Mouse (Mus musculus) E14TG2a.4 (cell line): ENCODE data around the gene 1700019D03Rik.

ENCODE experiments used
- H3K27me3 ChIP-seq: 2 replicates; pipeline ENCODE4 v1.6.1; 2014; ENCODE audit warnings: low read length, control low read depth; ENCODE audit not compliant: insufficient read depth
- H3K36me3 ChIP-seq: 2 replicates; pipeline ENCODE4 v1.6.1; 2014; ENCODE audit warnings: low read length, control low read depth; ENCODE audit not compliant: insufficient read depth
- H3K4me1 ChIP-seq: replicated peaks from 2 replicates; pipeline ENCODE4 v1.6.1; 2014; ENCODE audit warnings: low read depth, low read length, control low read depth
- H3K4me3 ChIP-seq: replicated peaks from 2 replicates; pipeline ENCODE4 v1.5.1; 2014; ENCODE audit warnings: mild to moderate bottlenecking, low read length
- H3K9me3 ChIP-seq: 2 replicates; pipeline ENCODE4 v1.6.1; 2014; ENCODE audit warnings: low read length, control low read depth
- CTCF ChIP-seq: conservative IDR thresholded peaks from 2 replicates; pipeline ENCODE4 v1.5.1; 2014; ENCODE audit warnings: low read length
- NANOG ChIP-seq: IDR thresholded peaks from 2 replicates; pipeline ENCODE4 v1.6.1; 2014; ENCODE audit warnings: borderline replicate concordance, low read length, mixed read lengths
- POU5F1 ChIP-seq: IDR thresholded peaks from 2 replicates; pipeline ENCODE4 v1.6.1; 2014; ENCODE audit warnings: low read length, borderline replicate concordance

1700019D03Rik gene

DNA sequence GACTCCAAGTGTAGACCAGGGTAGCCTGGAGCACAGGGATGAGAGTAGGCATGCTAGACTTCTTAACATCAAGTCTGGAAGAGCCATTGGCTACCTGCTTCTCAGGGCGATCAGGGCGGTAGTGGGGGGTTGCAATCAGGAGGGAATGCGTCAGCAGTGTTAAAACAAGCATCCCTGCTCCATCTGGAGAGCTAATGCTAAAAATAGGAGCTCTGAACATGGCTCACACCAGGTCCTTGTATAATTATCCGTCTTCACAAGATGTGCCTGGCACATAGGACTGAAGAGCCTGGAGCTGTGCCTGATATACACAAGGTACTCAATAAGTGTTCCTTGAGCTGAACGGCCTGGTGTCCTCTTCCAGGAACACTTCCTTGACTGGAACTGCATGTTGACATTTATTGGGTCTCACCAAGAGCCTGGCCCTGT is 17.5 kb upstream of the 1700019D03Rik start:
- Histone ChIP-seq H3K27me3 (no peaks in the 10 kb centered on the region), H3K9me3 (no peaks in the 10 kb centered on the region)
- TF ChIP-seq POU5F1 (no peak), CTCF (no peak), NANOG (no peak)

DNA sequence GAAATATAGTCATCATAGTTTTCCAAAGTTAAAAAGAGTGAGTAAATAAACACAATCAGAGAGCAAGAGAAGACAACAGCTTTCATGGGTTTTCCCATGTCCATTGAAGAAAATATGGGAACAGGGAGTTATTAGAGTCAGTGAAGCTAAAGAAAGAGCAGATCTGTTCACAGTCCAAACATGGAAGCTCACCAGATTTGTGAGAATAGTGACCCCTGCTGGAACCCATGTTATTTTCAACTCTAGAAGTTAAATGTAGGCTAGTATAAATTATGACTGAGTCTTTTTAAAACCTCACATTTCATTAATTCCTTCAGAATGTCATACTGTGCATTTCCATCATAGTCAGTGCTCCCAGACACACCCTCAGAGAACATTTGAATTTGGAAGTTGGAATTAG is 12.6 kb upstream of the 1700019D03Rik start:
- TF ChIP-seq CTCF, result peak; percentile 24
- no peak for TF ChIP-seq NANOG
- no peak for TF ChIP-seq POU5F1
- peaks cover 8% of the 10 kb centered on the region; the same call in 1 of the 2 replicates for H3K9me3 ChIP-seq
- no peaks in the 10 kb centered on the region for H3K36me3 ChIP-seq
- no peaks in the 10 kb centered on the region for H3K4me1 ChIP-seq
- H3K27me3 ChIP-seq, result no peaks in the 10 kb centered on the region
- H3K4me3 ChIP-seq, result no peak overlapping the region

More for the DNA sequence above, 17.5 kb upstream of the 1700019D03Rik start:
- Histone ChIP-seq H3K4me3 (no peak overlapping the region), H3K36me3 (no peaks in the 10 kb centered on the region), H3K4me1 (no peaks in the 10 kb centered on the region)

- no peak for TF ChIP-seq NANOG
- no peak for TF ChIP-seq CTCF
- no peak for TF ChIP-seq POU5F1
Observed at GRCm38 (mm10) chr1:53018746-53019505, 1.1 kb downstream of the 1700019D03Rik start.

GRCm38 (mm10) chr1:53015606-53016005 is 4.4 kb downstream of the 1700019D03Rik start:
- TF ChIP-seq CTCF (no peak), POU5F1 (no peak), NANOG (no peak)

More at GRCm38 (mm10) chr1:53018746-53019505, 1.1 kb downstream of the 1700019D03Rik start:
- H3K4me1 ChIP-seq, result no peaks in the 10 kb centered on the region
- H3K36me3 ChIP-seq, result no peaks in the 10 kb centered on the region
- H3K9me3 ChIP-seq, result no peaks in the 10 kb centered on the region
- no peaks in the 10 kb centered on the region for H3K27me3 ChIP-seq
- no peak overlapping the region for H3K4me3 ChIP-seq

DNA sequence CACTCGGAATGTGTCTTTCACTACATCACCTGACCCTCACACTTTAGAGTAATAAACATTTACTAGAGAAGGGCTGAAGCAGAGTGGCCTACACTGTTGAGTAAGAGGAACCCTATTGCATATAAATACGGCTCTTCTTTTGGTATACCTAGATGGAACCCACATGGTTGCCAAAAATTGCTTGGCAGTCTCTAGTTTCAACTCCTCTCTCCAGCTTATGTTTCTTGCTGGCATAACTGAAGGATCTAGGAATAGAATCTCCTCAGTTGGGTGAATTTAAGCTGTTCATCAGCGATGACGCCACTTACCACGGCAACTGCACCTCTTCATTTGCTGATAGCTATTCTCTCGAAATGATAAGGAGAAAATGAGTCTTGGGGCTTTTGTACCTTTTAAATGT is 5.3 kb downstream of the 1700019D03Rik start:
- Histone ChIP-seq H3K4me1 (no peaks in the 10 kb centered on the region), H3K4me3 (no peak overlapping the region), H3K36me3 (no peaks in the 10 kb centered on the region), H3K9me3 (no peaks in the 10 kb centered on the region), H3K27me3 (no peaks in the 10 kb centered on the region)
- TF ChIP-seq CTCF (no peak), NANOG (no peak), POU5F1 (no peak)

More at GRCm38 (mm10) chr1:53015606-53016005, 4.4 kb downstream of the 1700019D03Rik start:
- Histone ChIP-seq H3K4me1 (no peaks in the 10 kb centered on the region), H3K9me3 (no peaks in the 10 kb centered on the region), H3K27me3 (no peaks in the 10 kb centered on the region), H3K36me3 (no peaks in the 10 kb centered on the region), H3K4me3 (no peak overlapping the region)

DNA sequence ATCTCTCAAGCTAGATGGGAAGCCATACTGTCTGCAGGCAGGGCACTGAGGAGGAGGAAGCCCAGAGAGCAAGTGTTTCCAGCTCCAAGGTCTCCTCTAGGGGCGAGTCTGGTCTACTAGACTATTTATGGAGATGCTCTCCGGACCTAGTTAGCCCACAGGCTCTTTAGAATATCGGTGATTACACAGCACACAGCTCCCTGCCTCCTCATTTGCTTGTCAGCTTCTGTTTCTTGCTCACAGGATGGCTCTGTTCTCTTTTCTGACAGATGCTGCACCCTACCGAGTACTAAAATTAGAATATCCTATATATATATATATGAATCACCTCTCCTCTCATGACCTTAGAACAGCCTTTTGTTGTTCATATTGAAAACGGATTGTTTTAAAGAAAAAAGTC is 33.3 kb downstream of the 1700019D03Rik start:
- 0 out of 2 replicates have a peak, but pooled peaks cover 2% of the 10 kb centered on the region for H3K36me3 ChIP-seq
- H3K27me3 ChIP-seq, result no peaks in the 10 kb centered on the region
- peaks cover 18% of the 10 kb centered on the region for H3K9me3 ChIP-seq
- TF ChIP-seq POU5F1, result no peak
- TF ChIP-seq NANOG, result no peak
- TF ChIP-seq CTCF, result no peak
- H3K4me3 ChIP-seq, result no peak overlapping the region
- H3K4me1 ChIP-seq, result no peaks in the 10 kb centered on the region

DNA sequence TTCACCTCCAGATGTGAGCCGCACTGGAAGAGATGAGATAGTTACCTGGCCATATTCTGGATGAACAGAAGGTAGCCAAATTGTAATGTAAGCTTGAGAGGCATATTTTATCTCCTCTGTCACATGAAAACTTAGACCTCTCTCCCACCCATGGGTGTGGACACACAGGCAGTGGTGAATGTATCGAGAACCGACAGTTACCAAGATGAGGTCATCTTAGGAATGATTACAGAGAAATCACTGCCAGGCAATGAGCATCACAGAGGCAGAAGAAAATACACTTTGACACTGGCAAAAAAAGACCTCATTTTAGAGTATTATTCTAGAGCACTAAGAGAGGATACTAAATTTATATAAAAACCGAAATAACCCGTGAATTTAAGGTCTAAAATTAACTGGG is 46.8 kb downstream of the 1700019D03Rik start:
- Histone ChIP-seq H3K4me1 (no peaks in the 10 kb centered on the region), H3K4me3 (no peak overlapping the region), H3K27me3 (no peaks in the 10 kb centered on the region), H3K9me3 (no peaks in the 10 kb centered on the region), H3K36me3 (no peaks in the 10 kb centered on the region)
- TF ChIP-seq CTCF (no peak), NANOG (no peak), POU5F1 (no peak)

DNA sequence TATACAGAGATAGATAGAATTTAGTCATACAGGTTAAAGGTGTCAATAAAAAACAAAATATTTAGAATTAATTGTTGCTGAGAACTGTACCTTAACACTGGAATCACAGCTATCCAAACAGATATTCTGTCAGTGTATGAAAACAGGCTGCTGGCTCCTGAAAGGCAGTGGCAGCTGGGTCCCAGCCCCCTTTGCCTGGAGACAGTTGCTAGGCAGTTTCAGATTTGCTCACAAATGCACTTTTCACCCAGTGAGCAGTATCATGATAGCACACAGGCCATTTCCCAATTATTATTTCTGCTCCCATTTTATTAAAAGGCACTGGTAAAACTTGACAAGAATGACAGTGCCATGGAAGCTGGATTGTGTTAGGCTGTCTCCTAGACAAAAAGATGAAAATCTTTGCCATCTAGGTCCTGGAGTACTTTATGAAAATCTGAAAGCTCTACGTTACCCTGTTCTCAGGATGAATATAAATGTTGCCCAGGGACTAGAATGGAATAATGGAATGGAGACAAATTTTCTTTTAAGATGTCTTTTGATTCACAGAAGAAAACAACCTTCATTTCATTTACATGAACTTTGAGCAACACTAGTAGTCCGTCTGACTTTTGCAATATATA is 48.0 kb downstream of the 1700019D03Rik start:
- TF ChIP-seq NANOG (no peak), CTCF (no peak), POU5F1 (no peak)
- no peaks in the 10 kb centered on the region for H3K36me3 ChIP-seq
- H3K27me3 ChIP-seq, result 0 out of 2 replicates have a peak, but pooled peaks cover 3% of the 10 kb centered on the region
- no peaks in the 10 kb centered on the region for H3K9me3 ChIP-seq
- no peaks in the 10 kb centered on the region for H3K4me1 ChIP-seq
- no peak overlapping the region for H3K4me3 ChIP-seq
